Mouse (Mus musculus): ENCODE measurements at regions not wholly inside any gene's neighbourhood (a gene's known extent, or its start where the extent isn't known, plus 50 kb on each side); places are given as distances from the start of the nearest gene placed in this dataset.
"Not testable (repeated sequence)": the region's sequence is repeated elsewhere in the genome, so short reads cannot be mapped to it uniquely, and the experiment has no call there.

GRCm38 (mm10) chr14:71654785-71655627, 836.6 kb downstream of the Gm9195 start:
- DNase-seq (ENCODE audit: low spot score in 2 of 2) = no peak

- no peak for DNase-seq (ENCODE audit: low spot score in 2 of 2)
Measured at GRCm38 (mm10) chr14:71642536-71642935, 849.1 kb downstream of the Gm9195 start.

- no peak for DNase-seq (ENCODE audit: low spot score in 2 of 2)
Measured at GRCm38 (mm10) chr14:71639083-71639482, 852.6 kb downstream of the Gm9195 start.

- DNase-seq (ENCODE audit: low spot score in 2 of 2) = no peak
Measured at GRCm38 (mm10) chr14:71635091-71635490, 856.5 kb downstream of the Gm9195 start.

- DNase-seq (ENCODE audit: low spot score in 2 of 2) = no peak
Measured at GRCm38 (mm10) chr14:71609698-71610301, 881.8 kb downstream of the Gm9195 start.

GRCm38 (mm10) chr14:71603710-71604109, 887.9 kb downstream of the Gm9195 start:
- no peak for DNase-seq (ENCODE audit: low spot score in 2 of 2)

- DNase-seq (ENCODE audit: low spot score in 2 of 2) = no peak
Measured at GRCm38 (mm10) chr14:71597859-71598258, 893.8 kb downstream of the Gm9195 start.

- no peak for DNase-seq (ENCODE audit: low spot score in 2 of 2)
Measured at GRCm38 (mm10) chr14:71588694-71589240, 902.9 kb downstream of the Gm9195 start.

- DNase-seq (ENCODE audit: low spot score in 2 of 2) = no peak
Measured at GRCm38 (mm10) chr14:71588006-71588405, 903.6 kb downstream of the Gm9195 start.

GRCm38 (mm10) chr14:71564816-71565215, 926.8 kb downstream of the Gm9195 start:
- no peak for DNase-seq (ENCODE audit: low spot score in 2 of 2)

GRCm38 (mm10) chr14:71561906-71562305, 929.7 kb downstream of the Gm9195 start:
- no peak for DNase-seq (ENCODE audit: low spot score in 2 of 2)

GRCm38 (mm10) chr14:71554324-71554723, 937.3 kb downstream of the Gm9195 start:
- not testable (repeated sequence) for DNase-seq (ENCODE audit: low spot score in 2 of 2)

- DNase-seq (ENCODE audit: low spot score in 2 of 2) = no peak
Measured at GRCm38 (mm10) chr14:71543580-71543979, 943.9 kb upstream of the Fam160b2 start.

GRCm38 (mm10) chr14:71532074-71532659, 932.5 kb upstream of the Fam160b2 start:
- peak; percentile 31 to 33 for DNase-seq (ENCODE audit: low spot score in 2 of 2)

- DNase-seq (ENCODE audit: low spot score in 2 of 2) = no peak
Measured at GRCm38 (mm10) chr14:71531298-71531697, 931.7 kb upstream of the Fam160b2 start.

- peak in 1 of 2 experiments; percentile 6 for DNase-seq (ENCODE audit: low spot score in 2 of 2)
Measured at GRCm38 (mm10) chr14:71530421-71530820, 930.8 kb upstream of the Fam160b2 start.

- no peak for DNase-seq (ENCODE audit: low spot score in 2 of 2)
Measured at GRCm38 (mm10) chr14:71518541-71518940, 918.9 kb upstream of the Fam160b2 start.

- no peak for DNase-seq (ENCODE audit: low spot score in 2 of 2)
Measured at GRCm38 (mm10) chr14:71500851-71501250, 901.2 kb upstream of the Fam160b2 start.

GRCm38 (mm10) chr14:71491201-71491600, 891.6 kb upstream of the Fam160b2 start:
- DNase-seq (ENCODE audit: low spot score in 2 of 2) = no peak

GRCm38 (mm10) chr14:71486176-71486970, 886.7 kb upstream of the Fam160b2 start:
- DNase-seq (ENCODE audit: low spot score in 2 of 2) = no peak

GRCm38 (mm10) chr14:71475656-71476055, 876.0 kb upstream of the Fam160b2 start:
- no peak for DNase-seq (ENCODE audit: low spot score in 2 of 2)

- DNase-seq (ENCODE audit: low spot score in 2 of 2) = peak; percentile 10 to 26
Measured at GRCm38 (mm10) chr14:71473907-71474306, 874.3 kb upstream of the Fam160b2 start.

Data from heart, adult 9 months (tissue).